Mouse (Mus musculus): ENCODE data around the gene Rpl27a.

The Rpl27a gene

GRCm38 (mm10) chr7:109518838-109519696 lies at the start of gene Rpl27a:
Rpl27a (plus strand) TSS chr7:109519147.
- DNase-seq (ENCODE audit: low spot score in 2 of 2) = peak; percentile 98 to 99

- no peak for DNase-seq (ENCODE audit: low spot score in 2 of 2)
Measured at GRCm38 (mm10) chr7:109470700-109471099, 48.2 kb upstream of the Rpl27a start.

GRCm38 (mm10) chr7:109477926-109478325 lies 41.0 kb upstream of the Rpl27a start:
- DNase-seq (ENCODE audit: low spot score in 2 of 2) = no peak

- DNase-seq (ENCODE audit: low spot score in 2 of 2) = no peak
Measured at GRCm38 (mm10) chr7:109480765-109481197, 38.2 kb upstream of the Rpl27a start.

- no peak for DNase-seq (ENCODE audit: low spot score in 2 of 2)
Measured at GRCm38 (mm10) chr7:109484221-109484620, 34.7 kb upstream of the Rpl27a start.

- no peak for DNase-seq (ENCODE audit: low spot score in 2 of 2)
Measured at GRCm38 (mm10) chr7:109492616-109493318, 26.2 kb upstream of the Rpl27a start.

GRCm38 (mm10) chr7:109493319-109494316 lies 25.3 kb upstream of the Rpl27a start:
- peak; percentile 36 to 37 for DNase-seq (ENCODE audit: low spot score in 2 of 2)

- no peak for DNase-seq (ENCODE audit: low spot score in 2 of 2)
Measured at GRCm38 (mm10) chr7:109497507-109497906, 21.4 kb upstream of the Rpl27a start.

GRCm38 (mm10) chr7:109507119-109507518 lies 11.8 kb upstream of the Rpl27a start:
- DNase-seq (ENCODE audit: low spot score in 2 of 2) = no peak

- DNase-seq (ENCODE audit: low spot score in 2 of 2) = no peak
Measured at GRCm38 (mm10) chr7:109507572-109507971, 11.4 kb upstream of the Rpl27a start.

- no peak for DNase-seq (ENCODE audit: low spot score in 2 of 2)
Measured at GRCm38 (mm10) chr7:109508034-109508433, 10.9 kb upstream of the Rpl27a start, which contains the start of gene Trim66. Trim66 (minus strand) TSS chr7:109508134.

GRCm38 (mm10) chr7:109510799-109511198 lies 8.1 kb upstream of the Rpl27a start:
- DNase-seq (ENCODE audit: low spot score in 2 of 2) = no peak

GRCm38 (mm10) chr7:109511838-109512237 lies 7.1 kb upstream of the Rpl27a start:
- no peak for DNase-seq (ENCODE audit: low spot score in 2 of 2)

- DNase-seq (ENCODE audit: low spot score in 2 of 2) = no peak
Measured at GRCm38 (mm10) chr7:109516500-109516899, 2.4 kb upstream of the Rpl27a start.

GRCm38 (mm10) chr7:109518036-109518681 lies 788 bp upstream of the Rpl27a start:
- no peak for DNase-seq (ENCODE audit: low spot score in 2 of 2)

GRCm38 (mm10) chr7:109519936-109520335 lies 989 bp downstream of the Rpl27a start:
- DNase-seq (ENCODE audit: low spot score in 2 of 2) = no peak

- DNase-seq (ENCODE audit: low spot score in 2 of 2) = no peak
Measured at GRCm38 (mm10) chr7:109522084-109522483, 3.1 kb downstream of the Rpl27a start.

GRCm38 (mm10) chr7:109523304-109523703 lies 4.4 kb downstream of the Rpl27a start:
- no peak for DNase-seq (ENCODE audit: low spot score in 2 of 2)

GRCm38 (mm10) chr7:109523741-109524441 lies 4.9 kb downstream of the Rpl27a start:
- DNase-seq (ENCODE audit: low spot score in 2 of 2) = no peak

- no peak for DNase-seq (ENCODE audit: low spot score in 2 of 2)
Measured at GRCm38 (mm10) chr7:109524442-109524744, 5.4 kb downstream of the Rpl27a start.

GRCm38 (mm10) chr7:109524763-109525162 lies 5.8 kb downstream of the Rpl27a start:
- no peak for DNase-seq (ENCODE audit: low spot score in 2 of 2)

All from right cerebral cortex, postnatal 36 days (tissue).